Mouse (Mus musculus) inflammation-experienced regulatory T-cells (primary cell): Measurements from ENCODE around the gene Tubb2b. TPM values are rescaled to one million over a fixed set of nuclear protein-coding genes. Genes with fewer than 3 reads are reported as not detected.

ENCODE experiments used
- polyA plus RNA-seq, 2 experiments: library from polyadenylated mRNA; unstranded; fragments of 100-300 nt; shearing (Covaris generic); gene quantifications; one replicate each; pipeline ENCODE4 v1.2.1; 2017

Gene Tubb2b
- 1 to 10 TPM in 1 of 2 experiments, under 1 TPM in 1; 0.78 to 1.2 TPM for polyA plus RNA-seq

DNA sequence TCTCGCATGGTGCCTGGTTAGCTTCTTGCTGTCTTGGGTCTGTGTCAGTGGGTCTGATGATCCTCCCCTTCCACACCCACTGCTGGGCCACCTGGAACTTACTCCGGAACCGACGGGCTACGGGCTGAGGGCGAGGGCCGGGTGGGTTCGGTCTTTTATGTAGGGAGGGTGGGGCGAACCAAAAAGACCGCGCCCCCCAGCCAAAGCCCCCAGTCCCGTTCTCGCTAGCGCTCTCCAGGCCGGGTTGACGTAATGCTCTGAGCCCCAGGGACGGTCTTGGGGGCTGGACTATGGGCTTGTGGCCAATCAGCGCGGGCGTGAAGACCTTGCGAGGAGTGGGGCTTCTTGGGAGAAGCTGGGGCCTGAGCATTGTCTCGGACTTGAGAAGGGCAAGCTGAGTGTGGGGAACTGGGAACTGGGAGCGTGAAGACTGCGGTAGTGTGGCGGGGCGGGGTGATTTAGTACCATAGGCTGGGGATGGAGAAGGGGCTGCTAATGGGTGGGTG lies at the start of gene Tubb2b:
Gene Tubb2b, minus strand, starts transcription at position 241 of the 506 bp plus-strand sequence.

DNA sequence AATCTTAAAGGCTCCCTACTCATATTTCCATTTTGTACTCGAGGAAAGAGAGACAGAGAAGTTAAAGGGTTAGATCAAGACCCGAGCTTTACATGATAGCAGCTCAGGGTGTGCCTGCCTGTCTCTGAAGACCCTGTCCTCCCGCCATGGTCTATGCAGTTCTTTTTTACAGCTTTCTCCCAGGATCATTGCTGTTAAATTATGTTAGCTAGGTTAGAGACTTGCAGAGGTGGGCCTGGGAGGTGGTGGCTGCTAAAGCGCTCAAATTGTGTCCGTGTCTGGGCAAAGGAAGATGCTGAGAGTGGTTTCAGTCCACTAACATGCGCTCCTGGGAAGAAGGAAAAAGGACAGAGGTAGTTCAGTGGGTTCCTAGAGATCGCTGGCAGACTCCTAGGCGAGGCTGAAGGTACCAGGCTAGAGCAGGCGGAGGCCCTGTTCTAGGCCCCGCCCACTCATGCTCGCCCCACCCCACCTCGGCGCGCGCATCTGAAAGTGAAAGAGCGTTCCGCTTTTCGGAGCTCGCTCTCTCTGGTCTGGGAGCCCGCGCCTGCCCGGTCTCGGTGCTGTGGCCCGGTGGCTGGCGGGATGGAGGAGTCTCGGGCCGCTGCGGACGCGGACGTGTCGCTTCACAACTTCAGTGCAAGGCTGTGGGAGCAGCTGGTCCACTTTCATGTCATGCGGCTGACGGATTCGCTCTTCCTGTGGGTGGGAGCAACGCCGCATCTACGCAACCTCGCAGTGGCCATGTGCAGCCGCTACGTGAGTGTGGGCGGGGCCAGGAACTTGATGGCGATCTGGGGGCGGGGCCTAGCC lies 32.4 kb upstream of the Tubb2b start, which contains the start of gene Psmg4:
Gene Psmg4, plus strand, starts transcription at position 474 of the 813 bp plus-strand sequence.

DNA sequence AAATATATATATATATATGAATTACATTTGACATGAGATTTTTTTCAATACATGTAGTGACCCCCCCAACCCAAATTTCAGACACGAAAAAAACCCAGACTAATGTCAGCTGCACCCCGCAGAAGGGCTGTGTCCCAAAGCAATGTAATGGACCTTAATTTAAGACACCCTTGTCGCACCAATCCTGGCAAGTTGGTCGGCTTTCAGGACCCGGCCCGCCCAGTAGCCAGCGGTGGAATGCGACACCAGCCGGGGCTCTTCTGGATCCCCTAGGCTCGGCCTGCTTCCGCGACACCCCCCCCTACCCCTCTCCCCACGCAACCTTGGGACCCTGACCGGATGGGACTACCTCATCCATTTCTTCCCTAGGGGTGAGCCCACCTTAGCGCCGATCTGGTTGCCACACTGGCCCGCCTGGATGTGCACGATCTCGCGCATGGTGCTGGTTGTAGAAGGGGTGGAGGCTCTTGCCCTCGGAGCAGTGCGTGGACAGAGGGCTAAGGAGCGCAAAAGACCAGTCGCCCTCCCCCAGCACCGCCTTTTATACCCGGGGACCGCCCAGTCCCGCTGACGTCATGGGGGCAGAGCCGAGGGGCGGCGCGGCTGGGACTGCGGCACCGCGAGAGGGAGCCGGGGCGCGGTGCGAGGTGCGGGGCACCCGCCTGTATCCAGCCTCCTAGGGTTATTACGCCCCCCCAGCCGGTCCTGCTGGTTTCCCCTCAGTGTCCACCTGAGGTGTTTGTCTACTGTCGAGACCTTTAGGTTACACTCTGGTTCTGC lies 52.6 kb downstream of the Tubb2b start, which contains the start of gene Tubb2a:
Gene Tubb2a, minus strand, starts transcription at position 516 of the 780 bp plus-strand sequence.

Other genes with a start within 250 kb of the Tubb2b start
- under 1 TPM in 1 of 2 experiments, not detected in 1; 0.17 TPM for gene Serpinb6c, start 224.8 kb downstream of the Tubb2b start, polyA plus RNA-seq
- gene Nqo2, start 165.8 kb downstream of the Tubb2b start, polyA plus RNA-seq, result 10 to 100 TPM in 1 of 2 experiments, 1 to 10 TPM in 1; 6.5 to 21.9 TPM
- gene Ripk1, start 128.1 kb downstream of the Tubb2b start, polyA plus RNA-seq, result 10 to 100 TPM; 62.3 to 82.3 TPM
- gene Serpinb6a, start 127.7 kb downstream of the Tubb2b start, polyA plus RNA-seq, result 10 to 100 TPM; 44.3 to 54.0 TPM
- 10 to 100 TPM; 30.8 to 37.4 TPM for gene Bphl, start 92.9 kb downstream of the Tubb2b start, polyA plus RNA-seq
- gene Tubb2a, start 52.5 kb downstream of the Tubb2b start, polyA plus RNA-seq, result 10 to 100 TPM; 12.1 to 18.0 TPM
- gene Psmg4, start 32.5 kb upstream of the Tubb2b start, polyA plus RNA-seq, result 10 to 100 TPM; 53.1 to 58.5 TPM
- gene Slc22a23, start 214.7 kb upstream of the Tubb2b start, polyA plus RNA-seq, result 1 to 10 TPM in 1 of 2 experiments, under 1 TPM in 1; 0.24 to 1.6 TPM